Mouse (Mus musculus): ENCODE measurements around the gene Troap. TPM values are rescaled to one million over a fixed set of nuclear protein-coding genes. Genes with fewer than 3 reads are reported as not detected.
"Not testable (repeated sequence)": the region's sequence is repeated elsewhere in the genome, so short reads cannot be mapped to it uniquely, and the experiment has no call there.

Troap gene
- polyA plus RNA-seq, 1 experiment from 2014 or later, result 38.3 TPM

- no peak for ATAC-seq (ENCODE audit: low FRiP score, low read depth)
Measured at GRCm38 (mm10) chr15:99044854-99045253, 29.5 kb upstream of the Troap start.

GRCm38 (mm10) chr15:99045734-99046133 is 28.6 kb upstream of the Troap start:
- WGBS, result 75% methylated on average over 6 of the region's 6 CpGs
- H3K27ac ChIP-seq (replicated peaks); H3K4me2 ChIP-seq (replicated peaks); H3K4me1 ChIP-seq; ATAC-seq (ENCODE audit: low FRiP score, low read depth); H3K36me3 ChIP-seq; H3K9me3 ChIP-seq; H3K9ac ChIP-seq (replicated peaks); H3K4me3 ChIP-seq: not testable (repeated sequence)
- peaks cover 17% of the 10 kb centered on the region for H3K27me3 ChIP-seq

More at GRCm38 (mm10) chr15:99044854-99045253, 29.5 kb upstream of the Troap start:
- Histone ChIP-seq H3K4me1 (peaks cover 6% of the 10 kb centered on the region; the same call in 1 of the 2 replicates), H3K9me3 (no peaks in the 10 kb centered on the region), H3K4me3 (no peak overlapping the region), H3K9ac (replicated peaks) (no peak overlapping the region), H3K27ac (replicated peaks) (no peak overlapping the region), H3K27me3 (peaks cover 11% of the 10 kb centered on the region), H3K4me2 (replicated peaks) (no peak overlapping the region), H3K36me3 (no peaks in the 10 kb centered on the region)
- 51% methylated on average over 3 of the region's 3 CpGs for WGBS

- Histone ChIP-seq H3K9ac (replicated peaks) (no peak overlapping the region), H3K4me2 (replicated peaks) (no peak overlapping the region), H3K36me3 (no peaks in the 10 kb centered on the region), H3K9me3 (no peaks in the 10 kb centered on the region), H3K27me3 (peaks cover 52% of the 10 kb centered on the region), H3K4me1 (peaks cover 17% of the 10 kb centered on the region), H3K27ac (replicated peaks) (no peak overlapping the region), H3K4me3 (no peak overlapping the region)
- ATAC-seq (ENCODE audit: low FRiP score, low read depth), result no peak
- WGBS, result 35% methylated on average over 13 of the region's 13 CpGs
Measured at GRCm38 (mm10) chr15:99049473-99050253, 24.7 kb upstream of the Troap start.

GRCm38 (mm10) chr15:99053373-99053772 is 21.0 kb upstream of the Troap start:
- H3K4me3 ChIP-seq, result no peak overlapping the region
- H3K9me3 ChIP-seq, result no peaks in the 10 kb centered on the region
- peaks cover 31% of the 10 kb centered on the region for H3K4me1 ChIP-seq
- no peak overlapping the region for H3K27ac ChIP-seq (replicated peaks)
- WGBS, result 9% methylated on average over 9 of the region's 9 CpGs
- H3K36me3 ChIP-seq, result no peaks in the 10 kb centered on the region
- peaks cover 78% of the 10 kb centered on the region for H3K27me3 ChIP-seq
- ATAC-seq (ENCODE audit: low FRiP score, low read depth), result no peak
- no peak overlapping the region for H3K9ac ChIP-seq (replicated peaks)
- no peak overlapping the region for H3K4me2 ChIP-seq (replicated peaks)

- Histone ChIP-seq H3K4me3 (peak within 1 kb of the TSS; percentile 37), H3K27ac (replicated peaks) (no peak within 1 kb of the TSS), H3K4me1 (peaks cover 31% of the 10 kb centered on the region), H3K27me3 (peaks cover 94% of the 10 kb centered on the region), H3K4me2 (replicated peaks) (peak within 1 kb of the TSS; percentile 54), H3K36me3 (no peaks in the 10 kb centered on the region), H3K9ac (replicated peaks) (peak within 1 kb of the TSS; percentile 17; the same call in 1 of the 2 replicates), H3K9me3 (no peaks in the 10 kb centered on the region)
- no peak for ATAC-seq (ENCODE audit: low FRiP score, low read depth)
- 1% methylated on average over 30 of the region's 30 CpGs for WGBS
Measured at GRCm38 (mm10) chr15:99055040-99055439, 19.3 kb upstream of the Troap start, which contains the start of gene Prph. Prph (plus strand) TSS chr15:99055174.

- WGBS, result under 1% methylated on average over 37 of the region's 37 CpGs
- H3K4me2 ChIP-seq (replicated peaks), result peak overlapping the region; percentile 54
- peak overlapping the region; percentile 17; the same call in 1 of the 2 replicates for H3K9ac ChIP-seq (replicated peaks)
- H3K4me1 ChIP-seq, result peaks cover 31% of the 10 kb centered on the region
- H3K27me3 ChIP-seq, result peaks cover 94% of the 10 kb centered on the region
- H3K27ac ChIP-seq (replicated peaks), result no peak overlapping the region
- H3K36me3 ChIP-seq, result no peaks in the 10 kb centered on the region
- ATAC-seq (ENCODE audit: low FRiP score, low read depth), result no peak
- H3K4me3 ChIP-seq, result peak overlapping the region; percentile 37
- no peaks in the 10 kb centered on the region for H3K9me3 ChIP-seq
Measured at GRCm38 (mm10) chr15:99055511-99055961, 18.8 kb upstream of the Troap start.

- H3K9ac ChIP-seq (replicated peaks), result no peak overlapping the region
- H3K4me3 ChIP-seq, result no peak overlapping the region
- peaks cover 93% of the 10 kb centered on the region for H3K27me3 ChIP-seq
- H3K27ac ChIP-seq (replicated peaks), result no peak overlapping the region
- H3K4me1 ChIP-seq, result peaks cover 31% of the 10 kb centered on the region
- peak overlapping the region; percentile 54 for H3K4me2 ChIP-seq (replicated peaks)
- ATAC-seq (ENCODE audit: low FRiP score, low read depth), result no peak
- no peaks in the 10 kb centered on the region for H3K9me3 ChIP-seq
- WGBS, result 4% methylated on average over 14 of the region's 14 CpGs
- no peaks in the 10 kb centered on the region for H3K36me3 ChIP-seq
Measured at GRCm38 (mm10) chr15:99056332-99056731, 18.0 kb upstream of the Troap start.

GRCm38 (mm10) chr15:99065557-99066165 is 8.7 kb upstream of the Troap start:
- ATAC-seq (ENCODE audit: low FRiP score, low read depth), result no peak
- Histone ChIP-seq H3K9me3 (no peaks in the 10 kb centered on the region), H3K4me3 (no peak overlapping the region), H3K4me2 (replicated peaks) (no peak overlapping the region), H3K36me3 (no peaks in the 10 kb centered on the region), H3K4me1 (no peaks in the 10 kb centered on the region), H3K27ac (replicated peaks) (no peak overlapping the region), H3K27me3 (peaks cover 23% of the 10 kb centered on the region), H3K9ac (replicated peaks) (no peak overlapping the region)
- 85% methylated on average over 12 of the region's 12 CpGs for WGBS

- Histone ChIP-seq H3K36me3 (0 out of 2 replicates have a peak, but pooled peaks cover 1% of the 10 kb centered on the region), H3K27ac (replicated peaks) (no peak overlapping the region), H3K4me1 (peaks cover 21% of the 10 kb centered on the region), H3K27me3 (peaks cover 7% of the 10 kb centered on the region), H3K9ac (replicated peaks) (no peak overlapping the region), H3K4me2 (replicated peaks) (no peak overlapping the region), H3K4me3 (no peak overlapping the region), H3K9me3 (no peaks in the 10 kb centered on the region)
- ATAC-seq (ENCODE audit: low FRiP score, low read depth), result no peak
- WGBS, result 86% methylated on average over 1 of the region's 1 CpGs
Measured at GRCm38 (mm10) chr15:99071988-99072387, 2.4 kb upstream of the Troap start.

GRCm38 (mm10) chr15:99074600-99075333 is 392 bp downstream of the Troap start:
- H3K4me3 ChIP-seq, result peak overlapping the region; percentile 62
- peak overlapping the region; percentile 96 for H3K27ac ChIP-seq (replicated peaks)
- peak overlapping the region; percentile 72 for H3K9ac ChIP-seq (replicated peaks)
- peaks cover 19% of the 10 kb centered on the region for H3K36me3 ChIP-seq
- peak overlapping the region; percentile 82 for H3K4me2 ChIP-seq (replicated peaks)
- peaks cover 30% of the 10 kb centered on the region for H3K4me1 ChIP-seq
- peaks cover 3% of the 10 kb centered on the region; the same call in 1 of the 2 replicates for H3K27me3 ChIP-seq
- WGBS, result under 1% methylated on average over 44 of the region's 44 CpGs
- H3K9me3 ChIP-seq, result no peaks in the 10 kb centered on the region
- ATAC-seq (ENCODE audit: low FRiP score, low read depth), result peak; percentile 99

- H3K4me3 ChIP-seq, result 0 out of 2 replicates have a peak overlapping the region, but pooled peaks have one; percentile 62
- peak overlapping the region; percentile 82 for H3K4me2 ChIP-seq (replicated peaks)
Measured at GRCm38 (mm10) chr15:99076011-99076410, 1.6 kb downstream of the Troap start.

More at GRCm38 (mm10) chr15:99076011-99076410, 1.6 kb downstream of the Troap start:
- not testable (repeated sequence) for H3K27ac ChIP-seq (replicated peaks); H3K9me3 ChIP-seq; H3K27me3 ChIP-seq; H3K9ac ChIP-seq (replicated peaks); ATAC-seq (ENCODE audit: low FRiP score, low read depth)
- Histone ChIP-seq H3K4me1 (peaks cover 30% of the 10 kb centered on the region), H3K36me3 (peaks cover 30% of the 10 kb centered on the region)
- WGBS, result 96% methylated on average over 3 of the region's 3 CpGs

All from midbrain, embryonic 12.5 days (tissue).